Mouse (Mus musculus) B cell, adult 62 days (primary cell): Measurements from ENCODE around the gene Olfr829. TPM values are rescaled to one million over a fixed set of nuclear protein-coding genes. Genes with fewer than 3 reads are reported as not detected.

Experiments used
- total RNA-seq: library from RNA; stranded (reverse); gene quantifications from 4 replicates; pipeline ENCODE4 v1.2.4, GENCODE M21; 2023

Olfr829 gene
- total RNA-seq = not detected in 4 replicates

DNA sequence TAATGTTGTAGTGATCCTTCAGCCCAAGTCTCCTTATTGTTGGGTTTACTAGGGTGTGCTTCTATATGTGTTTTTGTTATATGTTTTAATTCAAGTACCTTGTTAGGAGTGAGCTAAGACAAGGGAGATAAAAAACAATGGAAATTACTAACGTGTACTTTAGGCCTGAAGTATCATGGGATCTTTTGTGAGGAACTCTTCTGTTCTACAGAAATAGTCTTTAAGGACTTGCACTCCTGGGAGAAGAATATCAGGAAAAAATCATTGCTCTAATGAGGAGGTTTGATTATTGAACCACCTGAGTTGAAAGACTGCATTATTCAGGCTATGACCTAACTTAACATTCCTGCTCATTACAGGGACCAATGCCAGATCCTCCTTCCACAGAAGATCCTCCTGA is at the start of gene Olfr829:
Gene Olfr829, plus strand, starts transcription at position 301 of the 400 bp plus-strand sequence.

DNA sequence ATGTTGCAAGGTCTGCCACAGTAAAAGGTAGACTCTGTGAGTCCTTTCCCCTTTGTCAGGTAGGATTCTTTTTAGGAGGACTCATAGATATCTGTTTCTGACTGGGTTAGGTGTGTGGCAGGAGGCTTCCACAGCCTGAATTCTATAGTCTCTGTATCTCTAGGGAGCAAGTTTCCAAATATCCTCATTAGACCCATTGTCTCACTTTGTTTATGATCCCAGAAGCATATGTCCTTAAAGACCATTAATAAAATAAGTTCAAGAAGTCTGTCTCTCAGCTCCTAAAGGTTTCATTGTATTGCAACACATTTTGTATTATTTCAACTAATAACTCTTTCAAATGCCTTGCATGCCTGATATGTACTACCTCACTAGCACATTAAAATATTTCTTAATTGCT is 35.3 kb upstream of the Olfr829 start, which contains the start of gene Olfr828:
Gene Olfr828, minus strand, starts transcription at position 101 of the 400 bp plus-strand sequence.

DNA sequence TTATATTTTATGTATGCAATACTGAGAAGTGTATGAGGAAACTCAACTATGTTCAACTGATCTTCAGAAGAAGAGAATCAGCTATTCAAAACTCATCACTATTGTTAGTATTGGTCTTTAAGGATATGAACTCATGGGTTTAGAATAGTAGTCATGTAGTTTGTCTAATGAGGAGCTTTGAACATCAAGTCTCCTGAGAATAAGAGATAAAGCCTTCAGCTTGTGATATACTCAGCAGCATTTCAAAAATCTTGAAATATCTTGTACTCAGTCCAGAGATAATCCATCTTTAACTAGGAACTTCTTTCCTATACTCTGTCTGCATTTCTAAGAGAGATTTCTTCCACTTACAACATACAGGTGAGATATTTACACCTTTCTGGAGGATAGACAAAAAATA is 19.7 kb downstream of the Olfr829 start, which contains the start of gene Olfr830:
Gene Olfr830, plus strand, starts transcription at position 301 of the 400 bp plus-strand sequence.

Other genes with a start within 250 kb of the Olfr829 start
- 0.03 to 0.50 TPM (median 0.03 TPM) in 3 of 4 replicates, not detected in the other for gene Muc16, start 180.4 kb upstream of the Olfr829 start, total RNA-seq
- not detected in 4 replicates for gene Olfr24, start 90.9 kb upstream of the Olfr829 start, total RNA-seq
- not detected in 4 replicates for gene Olfr828, start 35.4 kb upstream of the Olfr829 start, total RNA-seq
- gene Olfr830, start 19.8 kb downstream of the Olfr829 start, total RNA-seq = not detected in 4 replicates
- not detected in 4 replicates for gene Olfr832, start 82.2 kb downstream of the Olfr829 start, total RNA-seq
- not detected in 4 replicates for gene Olfr834, start 133.1 kb downstream of the Olfr829 start, total RNA-seq
- not detected in 4 replicates for gene Olfr835, start 177.8 kb downstream of the Olfr829 start, total RNA-seq